Mouse (Mus musculus): ENCODE measurements around the gene Hivep1.

DNA sequence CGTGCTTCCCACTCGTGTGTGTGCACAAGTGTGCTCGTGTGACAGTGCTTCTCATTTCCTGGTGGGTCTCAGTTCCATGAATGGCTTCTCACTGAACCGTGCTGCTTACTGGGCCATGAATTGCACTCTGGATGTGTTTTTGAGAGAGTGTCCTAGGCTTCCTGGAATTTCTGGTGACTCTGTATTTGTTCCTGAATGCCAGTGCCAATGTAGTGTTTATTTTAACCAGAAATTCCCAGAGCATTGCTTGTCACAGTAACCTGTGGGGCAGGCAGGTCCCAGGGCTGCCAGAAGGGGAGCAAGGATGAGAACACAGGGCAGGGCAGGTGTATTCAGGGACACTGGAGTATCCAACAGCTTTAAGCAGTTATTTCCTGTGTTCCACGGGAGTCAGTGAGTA lies 36.5 kb downstream of the Hivep1 start:
- peak; percentile 19; the same call in 1 of the 2 replicates for TF ChIP-seq CTCF (conservative IDR thresholded peaks at IDR 0.05; ENCODE audit: insufficient read depth, insufficient read length, low read depth, low read length)
- no peak for TF ChIP-seq POLR2A (IDR thresholded peaks at IDR 0.05; ENCODE audit: low read depth, low read length)

Measured in kidney, adult 2 months (tissue).